Mouse (Mus musculus): Measurements from ENCODE around the gene Nfatc2ip.

- TF ChIP-seq CTCF (IDR thresholded peaks at IDR 0.05; ENCODE audit: borderline replicate concordance, control insufficient read depth, extremely low read depth, insufficient read depth, low read length, poor library complexity) (no peak), POLR2A (IDR thresholded peaks at IDR 0.05; ENCODE audit: control insufficient read depth, extremely low read depth, insufficient read depth, low read length, poor library complexity) (no peak)
These were observed 33.0 kb upstream of the Nfatc2ip start for GRCm38 (mm10) chr7:126429503-126429898.

Data from thymus, adult 2 months (tissue).